Mouse (Mus musculus) ZHBTc4 (cell line): ENCODE data around the gene Lrrc74b.
"Not testable (repeated sequence)": the region's sequence is repeated elsewhere in the genome, so short reads cannot be mapped to it uniquely, and the experiment has no call there.

Experiments used
- DNase-seq: peaks from one replicate; pipeline ENCODE4 v3.0.0-alpha.2; 2011; ENCODE audit warnings: low read depth, low spot score

Lrrc74b gene

GRCm38 (mm10) chr16:17552837-17553236, 8.2 kb downstream of the Lrrc74b start:
- no peak for DNase-seq

GRCm38 (mm10) chr16:17542632-17543031, 18.4 kb downstream of the Lrrc74b start:
- no peak for DNase-seq

GRCm38 (mm10) chr16:17536584-17536983, 24.5 kb downstream of the Lrrc74b start:
- no peak for DNase-seq

- no peak for DNase-seq
Measured at GRCm38 (mm10) chr16:17532676-17533329, 28.2 kb downstream of the Lrrc74b start.

- peak; percentile 47 for DNase-seq
Measured at GRCm38 (mm10) chr16:17532271-17532670, 28.8 kb downstream of the Lrrc74b start.

- peak; percentile 99 for DNase-seq
Measured at GRCm38 (mm10) chr16:17530640-17531288, 30.3 kb downstream of the Lrrc74b start, which contains the start of gene Thap7. Gene Thap7, minus strand, starts transcription at chr16:17531136.

- no peak for DNase-seq
Measured at GRCm38 (mm10) chr16:17529981-17530586, 31.0 kb downstream of the Lrrc74b start.

- DNase-seq = peak; percentile 37
Measured at GRCm38 (mm10) chr16:17528276-17528675, 32.8 kb downstream of the Lrrc74b start.

- DNase-seq = no peak
Measured at GRCm38 (mm10) chr16:17527606-17528005, 33.4 kb downstream of the Lrrc74b start.

GRCm38 (mm10) chr16:17526223-17526622, 34.8 kb downstream of the Lrrc74b start:
- DNase-seq = no peak

- no peak for DNase-seq
Measured at GRCm38 (mm10) chr16:17525524-17525923, 35.5 kb downstream of the Lrrc74b start.

GRCm38 (mm10) chr16:17524156-17524555, 36.9 kb downstream of the Lrrc74b start:
- DNase-seq = no peak

- DNase-seq = no peak
Measured at GRCm38 (mm10) chr16:17518910-17519309, 42.1 kb downstream of the Lrrc74b start.

- DNase-seq = no peak
Measured at GRCm38 (mm10) chr16:17511431-17511830, 49.6 kb downstream of the Lrrc74b start.

- DNase-seq = no peak
Measured at GRCm38 (mm10) chr16:17510686-17511085, 50.4 kb downstream of the Lrrc74b start.

- no peak for DNase-seq
Measured at GRCm38 (mm10) chr16:17510143-17510542, 50.9 kb downstream of the Lrrc74b start.

- DNase-seq = no peak
Measured at GRCm38 (mm10) chr16:17509240-17509597, 51.8 kb downstream of the Lrrc74b start.

GRCm38 (mm10) chr16:17508546-17509239, 52.4 kb downstream of the Lrrc74b start, which contains the start of gene Lztr1:
Gene Lztr1, plus strand, starts transcription at chr16:17508688.
- peak; percentile 94 for DNase-seq

- DNase-seq = not testable (repeated sequence)
Measured at GRCm38 (mm10) chr16:17508031-17508430, 53.0 kb downstream of the Lrrc74b start.

GRCm38 (mm10) chr16:17507018-17507552, 54.0 kb downstream of the Lrrc74b start:
- DNase-seq = no peak

GRCm38 (mm10) chr16:17502681-17503080, 58.4 kb downstream of the Lrrc74b start:
- DNase-seq = no peak
